Mouse (Mus musculus): ENCODE measurements around the gene Gm973.

DNA sequence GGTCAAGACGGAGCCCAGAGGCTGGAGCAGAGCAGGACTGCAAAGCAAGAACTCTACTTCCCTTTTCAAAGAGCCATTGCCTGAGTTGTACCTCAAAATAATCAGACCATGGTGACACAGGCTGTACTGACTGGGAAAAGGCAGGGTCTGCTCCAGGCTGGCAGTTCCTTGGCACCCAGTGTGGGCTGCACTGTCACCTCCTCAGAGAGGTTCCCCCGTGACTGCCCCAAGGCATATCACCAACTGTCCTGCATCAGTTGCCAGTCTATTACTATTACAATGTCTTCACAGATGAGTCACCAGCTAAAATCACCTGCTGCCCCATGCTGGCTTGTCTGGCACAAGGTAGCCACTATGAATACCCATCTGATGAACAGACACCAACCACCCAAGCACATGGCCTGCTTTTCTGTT lies 77.6 kb downstream of the Gm973 start:
- TF ChIP-seq CTCF (IDR thresholded peaks at IDR 0.05; ENCODE audit: control insufficient read depth, insufficient read depth, insufficient read length) (no peak), FOSL1 (IDR thresholded peaks at IDR 0.05; ENCODE audit: insufficient read depth, low read length, poor library complexity, severe bottlenecking) (no peak), MAX (IDR thresholded peaks at IDR 0.05) (no peak), MYOG (IDR thresholded peaks at IDR 0.05; ENCODE audit: control insufficient read depth, extremely low read depth, insufficient read length) (no peak), CEBPB (IDR thresholded peaks at IDR 0.05; ENCODE audit: low read depth) (no peak), MYOD1 (IDR thresholded peaks at IDR 0.05; ENCODE audit: control insufficient read depth, insufficient read length, low read depth) (no peak), USF1 (IDR thresholded peaks at IDR 0.05; ENCODE audit: low read depth) (no peak)

Measured in C2C12 (cell line).